Comparison of ENCODE assay signal across 27 mouse cellular contexts in the genomic region with DNA sequence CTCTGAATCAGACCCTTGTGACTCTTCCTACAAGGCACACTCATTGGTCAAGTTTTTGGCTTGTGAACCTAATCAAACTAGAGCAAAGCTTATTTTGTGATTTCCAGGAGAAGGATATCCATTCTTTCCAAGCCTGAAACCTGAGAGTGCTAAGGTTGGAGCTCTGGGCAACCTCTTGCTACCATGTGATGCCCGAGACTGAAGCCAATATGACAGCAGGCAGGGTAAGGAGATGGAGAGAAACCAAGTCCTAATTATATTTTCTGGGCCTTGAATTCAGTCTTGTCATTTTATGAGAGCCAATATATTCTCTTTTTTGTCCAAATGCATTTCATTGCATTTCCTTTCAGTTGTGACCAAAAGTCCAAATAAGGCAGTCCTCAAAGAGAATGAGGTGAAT.
DNase-seq lines count a peak whose midpoint lies in the region; ATAC-seq and TF ChIP-seq lines count a peak whose summit lies in the region.
"Had no signal": no experiment of that assay in that cellular context is flagged by ENCODE, and none has a peak within 500 bp of the region (broad histone marks: within the 10 kb centered on the region; RNA-seq: fewer than 3 reads in every experiment).

No protein-coding gene starts in this region.

- no peak overlapping the region for H3K27ac ChIP-seq in cerebellum, adult 2 months (ENCODE audit: insufficient read depth, low read length)
- H3K27ac ChIP-seq in hindbrain, embryonic 13.5 days: no peak overlapping the region
- H3K27ac ChIP-seq: heart, embryonic 15.5 days; intestine, embryonic 15.5 days; limb, embryonic 12.5 days; stomach, postnatal 0 days had no signal

- no peak for TF ChIP-seq POLR2A in cerebellum, adult 2 months (IDR thresholded peaks at IDR 0.05; ENCODE audit: borderline replicate concordance, insufficient read depth, low read length)

- peaks cover 2% of the 10 kb centered on the region; the same call in 1 of the 2 replicates for H3K4me1 ChIP-seq in cerebellum, adult 2 months (ENCODE audit: control insufficient read depth, insufficient read depth, low read length)
- H3K4me1 ChIP-seq in hindbrain, embryonic 13.5 days (replicated peaks): peaks cover 4% of the 10 kb centered on the region
- H3K4me1 ChIP-seq: intestine, embryonic 15.5 days had no signal

- H3K36me3 ChIP-seq in hindbrain, embryonic 13.5 days: no peaks in the 10 kb centered on the region
- H3K36me3 ChIP-seq: G1E; heart, embryonic 15.5 days; intestine, embryonic 15.5 days; limb, embryonic 12.5 days had no signal

- no peaks in the 10 kb centered on the region for H3K27me3 ChIP-seq in cerebellum, adult 2 months (ENCODE audit: control insufficient read depth, insufficient read depth, low read length)
- H3K27me3 ChIP-seq in hindbrain, embryonic 13.5 days: no peaks in the 10 kb centered on the region
- H3K27me3 ChIP-seq: CH12.LX; heart, embryonic 15.5 days; intestine, embryonic 15.5 days; limb, embryonic 12.5 days had no signal

- peak; percentile 3 for DNase-seq in left cerebral cortex, postnatal 4 days
- no peak for DNase-seq in left cerebral cortex, adult 9 months (ENCODE audit: low spot score in 2 of 2)
- peak; percentile 46 to 80 for DNase-seq in cerebellum, adult 2 months
- peak; percentile 39 to 61 for DNase-seq in cerebellum, postnatal 25 days
- no peak for DNase-seq in lung, postnatal 4 days
- DNase-seq in heart, postnatal 36 days: no peak
- DNase-seq: adrenal gland, adult 8-10 months; B cell, adult 2 months; heart, postnatal 4 days; kidney, adult 8-10 months; kidney, postnatal 14 days; liver, postnatal 0 days; lung, postnatal 10 days; right cerebral cortex, adult 18-20 months; thymus, adult 2 months had no signal

- intact Hi-C loops in left cerebral cortex, postnatal 4 days (cut with DNase I): no loop called here
- intact Hi-C loops in heart, postnatal 36 days (cut with DNase I): no loop called here

- H3K4me2 ChIP-seq in hindbrain, embryonic 13.5 days: no peak overlapping the region
- H3K4me2 ChIP-seq: heart, embryonic 15.5 days; intestine, embryonic 15.5 days; limb, embryonic 12.5 days; liver, embryonic 11.5 days; midbrain, embryonic 11.5 days had no signal

- no peak for TF ChIP-seq CTCF in cerebellum, adult 2 months (IDR thresholded peaks at IDR 0.05; ENCODE audit: borderline replicate concordance, insufficient read depth, low read depth, low read length)

- H3K9ac ChIP-seq in hindbrain, embryonic 13.5 days: no peak overlapping the region
- H3K9ac ChIP-seq: heart, embryonic 15.5 days; intestine, embryonic 15.5 days; limb, embryonic 12.5 days; liver, postnatal 0 days had no signal

- no peak for ATAC-seq in hindbrain, embryonic 13.5 days (ENCODE audit: low FRiP score)
- ATAC-seq: activated CD4-positive, CD25-positive, alpha-beta regulatory T cell, adult 4 months; forebrain, embryonic 14.5 days; hindbrain, embryonic 16.5 days; intestine, embryonic 15.5 days; liver, postnatal 0 days had no signal

- no peak overlapping the region for H3K4me3 ChIP-seq in cerebellum, adult 2 months (replicated peaks; ENCODE audit: insufficient read depth, low read depth, low read length)
- no peak overlapping the region for H3K4me3 ChIP-seq in hindbrain, embryonic 13.5 days
- H3K4me3 ChIP-seq: heart, embryonic 15.5 days; intestine, embryonic 15.5 days; limb, embryonic 12.5 days had no signal

- WGBS in cerebellum, adult 2 months: 14% methylated on average over 1 of the region's 1 CpGs
- 92% methylated on average over 1 of the region's 1 CpGs for WGBS in hindbrain, embryonic 13.5 days

- no peaks in the 10 kb centered on the region for H3K9me3 ChIP-seq in hindbrain, embryonic 13.5 days
- H3K9me3 ChIP-seq: G1E; heart, embryonic 15.5 days; intestine, embryonic 15.5 days; limb, embryonic 12.5 days had no signal

Comparison
In these comparisons a context has a peak if more than half of its experiments do, and no peak if none do; other contexts are left out.
1. DNase-seq: peak in left cerebral cortex, postnatal 4 days (single experiment), cerebellum, adult 2 months (2 of 2) and cerebellum, postnatal 25 days (2 of 2); none in left cerebral cortex, adult 9 months (0 of 2), lung, postnatal 4 days (0 of 2) and heart, postnatal 36 days (0 of 2).